Mouse (Mus musculus) bone marrow, adult 2 months (tissue): ENCODE results near the gene Col17a1.

Source experiments
- CTCF ChIP-seq: fragments of 200-500 bp; IDR thresholded peaks from 2 replicates; pipeline ENCODE4 v1.5.1; 2011; ENCODE audit warnings: low read length, control low read depth; ENCODE audit not compliant: control insufficient read depth, insufficient read depth
- POLR2A ChIP-seq: fragments of 200-500 bp; IDR thresholded peaks from 2 replicates; pipeline ENCODE4 v1.6.1; 2011; ENCODE audit warnings: low read depth, mild to moderate bottlenecking, control low read depth, low read length, borderline replicate concordance; ENCODE audit not compliant: control insufficient read depth

GRCm38 (mm10) chr19:47705772-47706309, 13.9 kb upstream of the Col17a1 start:
- no peak for TF ChIP-seq POLR2A
- TF ChIP-seq CTCF, result no peak
